Mouse (Mus musculus): Measurements from ENCODE around the gene Pcbp3.
"Not testable (repeated sequence)": the region's sequence is repeated elsewhere in the genome, so short reads cannot be mapped to it uniquely, and the experiment has no call there.

Pcbp3 gene

GRCm38 (mm10) chr10:76801841-76802499 lies 159.7 kb downstream of the Pcbp3 start:
- DNase-seq (ENCODE audit: low spot score in 2 of 2) = no peak

GRCm38 (mm10) chr10:76801237-76801641 lies 160.4 kb downstream of the Pcbp3 start:
- DNase-seq (ENCODE audit: low spot score in 2 of 2) = no peak

- no peak for DNase-seq (ENCODE audit: low spot score in 2 of 2)
These were observed 162.7 kb downstream of the Pcbp3 start for GRCm38 (mm10) chr10:76798751-76799585.

GRCm38 (mm10) chr10:76794102-76794501 lies 167.6 kb downstream of the Pcbp3 start:
- no peak for DNase-seq (ENCODE audit: low spot score in 2 of 2)

GRCm38 (mm10) chr10:76791475-76791874 lies 170.2 kb downstream of the Pcbp3 start:
- no peak for DNase-seq (ENCODE audit: low spot score in 2 of 2)

- no peak for DNase-seq (ENCODE audit: low spot score in 2 of 2)
These were observed 171.8 kb downstream of the Pcbp3 start for GRCm38 (mm10) chr10:76789885-76790284.

- no peak for DNase-seq (ENCODE audit: low spot score in 2 of 2)
These were observed 176.4 kb downstream of the Pcbp3 start for GRCm38 (mm10) chr10:76785312-76785711.

GRCm38 (mm10) chr10:76779225-76779624 lies 182.5 kb downstream of the Pcbp3 start:
- DNase-seq (ENCODE audit: low spot score in 2 of 2) = no peak

GRCm38 (mm10) chr10:76771624-76772023 lies 190.1 kb downstream of the Pcbp3 start:
- DNase-seq (ENCODE audit: low spot score in 2 of 2) = no peak

GRCm38 (mm10) chr10:76771086-76771485 lies 190.6 kb downstream of the Pcbp3 start:
- no peak for DNase-seq (ENCODE audit: low spot score in 2 of 2)

GRCm38 (mm10) chr10:76769581-76769980 lies 192.1 kb downstream of the Pcbp3 start:
- no peak for DNase-seq (ENCODE audit: low spot score in 2 of 2)

- DNase-seq (ENCODE audit: low spot score in 2 of 2) = no peak
These were observed 195.5 kb downstream of the Pcbp3 start for GRCm38 (mm10) chr10:76766196-76766595.

GRCm38 (mm10) chr10:76764927-76765326 lies 196.8 kb downstream of the Pcbp3 start:
- no peak for DNase-seq (ENCODE audit: low spot score in 2 of 2)

- DNase-seq (ENCODE audit: low spot score in 2 of 2) = no peak
These were observed 198.7 kb downstream of the Pcbp3 start for GRCm38 (mm10) chr10:76763016-76763415.

GRCm38 (mm10) chr10:76762411-76762810 lies 199.3 kb downstream of the Pcbp3 start:
- DNase-seq (ENCODE audit: low spot score in 2 of 2) = no peak

GRCm38 (mm10) chr10:76759878-76760277 lies 201.8 kb downstream of the Pcbp3 start:
- DNase-seq (ENCODE audit: low spot score in 2 of 2) = no peak

- no peak for DNase-seq (ENCODE audit: low spot score in 2 of 2)
These were observed 208.0 kb downstream of the Pcbp3 start for GRCm38 (mm10) chr10:76753640-76754039.

- DNase-seq (ENCODE audit: low spot score in 2 of 2) = not testable (repeated sequence)
These were observed 217.4 kb downstream of the Pcbp3 start for GRCm38 (mm10) chr10:76744267-76744666.

- DNase-seq (ENCODE audit: low spot score in 2 of 2) = no peak
These were observed 224.9 kb downstream of the Pcbp3 start for GRCm38 (mm10) chr10:76736764-76737163.

GRCm38 (mm10) chr10:76734979-76735378 lies 226.7 kb downstream of the Pcbp3 start:
- DNase-seq (ENCODE audit: low spot score in 2 of 2) = peak; percentile 66 to 67

GRCm38 (mm10) chr10:76733677-76734068 lies 228.0 kb downstream of the Pcbp3 start:
- no peak for DNase-seq (ENCODE audit: low spot score in 2 of 2)

GRCm38 (mm10) chr10:76732881-76733676 lies 228.6 kb downstream of the Pcbp3 start:
- DNase-seq (ENCODE audit: low spot score in 2 of 2) = peak; percentile 56 to 75

All from urinary bladder, adult 18-20 months (tissue).